Mouse (Mus musculus): ENCODE measurements at regions not wholly inside any gene's neighbourhood (a gene's known extent, or its start where the extent isn't known, plus 50 kb on each side); places are given as distances from the start of the nearest gene placed in this dataset.

DNA sequence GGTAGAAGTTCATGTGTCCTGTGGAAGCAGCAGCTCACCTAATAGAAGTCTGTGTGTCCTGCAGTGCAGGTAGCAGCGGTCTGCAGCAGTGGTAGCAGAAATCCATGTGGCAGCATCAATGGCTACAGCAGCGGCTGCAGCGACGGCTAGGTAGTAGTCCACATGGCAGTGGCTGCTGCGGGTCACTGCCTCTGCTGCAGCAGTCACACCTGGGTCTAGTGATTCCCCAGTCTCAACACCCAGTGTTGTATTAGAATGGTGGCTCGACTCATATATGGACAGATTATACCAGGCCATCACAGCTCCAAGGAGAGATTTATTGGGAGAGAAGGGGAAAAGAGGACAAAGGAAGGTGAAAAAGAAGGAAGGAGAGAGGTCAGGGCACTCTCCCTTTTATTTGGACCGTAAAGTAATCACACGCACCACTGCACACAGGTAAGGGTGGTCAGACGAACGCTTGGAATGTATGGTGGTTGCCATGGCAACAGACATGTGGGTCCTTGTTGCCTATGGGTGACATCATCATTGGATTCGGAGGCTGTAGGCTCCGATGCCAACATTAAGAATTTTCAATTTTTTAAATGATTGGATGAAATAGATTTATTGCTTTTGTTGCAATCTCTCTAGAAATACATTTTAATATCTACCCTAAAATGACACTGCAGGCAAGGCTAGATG is 71.2 kb upstream of the Ccdc85a start:
- DNase-seq, result no peak

DNA sequence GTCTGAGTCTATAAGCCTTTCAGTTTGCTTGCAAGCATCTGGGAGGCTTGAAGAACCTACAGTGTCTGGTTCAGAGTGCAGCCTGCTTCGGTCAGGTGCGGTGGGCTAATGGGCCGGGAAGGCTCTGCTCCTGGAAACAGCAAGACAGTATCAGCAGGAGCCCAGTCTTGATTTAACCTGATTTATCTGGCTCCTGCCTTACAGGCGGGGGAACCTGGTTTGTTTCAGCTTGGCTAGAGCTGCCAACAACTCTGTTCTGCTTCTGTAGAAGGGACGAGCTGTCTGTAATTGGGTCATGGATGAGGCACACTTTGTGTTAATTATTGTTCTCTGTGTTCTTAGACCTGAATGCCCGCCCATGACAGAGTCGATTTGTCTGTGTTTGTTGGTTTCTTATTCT is 65.3 kb upstream of the Ccdc85a start:
- DNase-seq, result peak; percentile 5

DNA sequence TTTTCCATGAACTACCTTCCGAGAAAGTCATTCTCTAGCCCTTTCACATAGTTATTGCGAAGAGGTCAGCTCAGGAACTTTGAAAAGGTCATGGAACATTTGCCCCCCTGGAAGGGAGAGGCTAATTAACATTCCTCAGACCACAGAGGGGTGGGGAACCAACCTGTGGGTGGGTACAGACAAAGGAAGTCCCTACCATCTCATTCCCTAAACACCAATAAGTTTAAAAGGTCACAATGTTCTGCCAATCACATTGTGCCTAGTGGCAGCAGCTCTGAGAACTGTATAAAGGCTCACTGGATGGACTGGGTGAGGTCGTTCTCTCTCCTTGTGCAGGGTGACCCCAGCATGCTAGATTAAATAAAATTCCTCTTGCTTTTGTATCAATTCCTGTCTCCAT is 64.8 kb upstream of the Ccdc85a start:
- no peak for DNase-seq

DNA sequence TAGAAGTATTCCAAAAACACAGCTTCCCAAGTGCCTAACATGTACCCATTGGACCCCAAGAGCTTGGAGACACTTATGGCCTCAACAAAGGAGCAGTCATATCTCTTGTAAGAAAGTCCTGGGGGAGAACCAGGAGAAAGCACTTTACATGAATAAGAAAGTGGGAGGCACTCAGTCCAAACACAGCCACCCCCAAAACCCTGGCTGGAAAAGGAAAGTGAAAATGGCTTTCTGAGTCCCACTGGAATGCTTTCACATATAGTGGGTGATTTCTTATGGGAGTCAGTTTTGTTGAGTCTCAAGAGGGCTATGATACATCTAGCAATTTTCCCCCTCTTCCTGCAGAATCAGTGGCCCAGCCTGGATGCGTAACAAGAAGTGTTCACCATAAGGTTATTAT is 55.0 kb upstream of the Ccdc85a start:
- DNase-seq, result no peak

DNA sequence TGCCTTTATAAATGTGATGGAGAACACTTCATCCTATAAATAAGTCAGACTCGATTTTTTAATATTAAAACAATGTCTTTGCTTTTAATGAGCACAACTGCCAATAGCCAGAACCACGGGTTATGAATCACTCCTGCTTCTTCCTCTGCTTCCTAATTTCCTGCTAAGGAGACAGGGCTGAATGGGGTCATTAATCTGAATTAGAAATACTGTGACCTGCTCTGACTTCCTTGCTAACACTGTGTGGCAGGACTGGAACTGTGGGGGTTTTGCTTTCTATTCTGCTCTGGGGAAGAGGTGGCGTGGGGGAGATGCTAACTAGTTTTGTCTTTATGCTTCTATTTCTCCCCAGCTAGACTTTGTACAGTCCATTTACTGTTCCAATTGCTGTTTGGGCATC is 52.6 kb upstream of the Ccdc85a start:
- no peak for DNase-seq

Data from kidney, adult 11 months (tissue).